Mouse (Mus musculus) ES-Bruce4 (cell line): ENCODE results near the gene Ropn1l. TPM values are rescaled to one million over a fixed set of nuclear protein-coding genes. Genes with fewer than 3 reads are reported as not detected.
A peak's percentile ranks its signal among the peaks of the same experiment; 100 is the strongest.

Source experiments
- H3K27ac ChIP-seq: 2 replicates; pipeline ENCODE4 v1.5.1; 2012; ENCODE audit warnings: low read length, inconsistent platforms; ENCODE audit not compliant: insufficient read depth
- H3K27me3 ChIP-seq: 2 replicates; pipeline ENCODE4 v1.6.1; 2012; ENCODE audit warnings: mild to moderate bottlenecking, low read length, inconsistent platforms; ENCODE audit not compliant: control insufficient read depth, poor library complexity, insufficient read depth, severe bottlenecking
- H3K36me3 ChIP-seq: 2 replicates; pipeline ENCODE4 v1.6.1; 2012; ENCODE audit warnings: inconsistent platforms, mild to moderate bottlenecking, low read length, moderate library complexity; ENCODE audit not compliant: control insufficient read depth, poor library complexity, insufficient read depth, severe bottlenecking
- H3K4me1 ChIP-seq: one replicate; pipeline ENCODE4 v1.8.1; 2011; ENCODE audit warnings: low read length; ENCODE audit not compliant: control insufficient read depth, insufficient read depth
- H3K4me3 ChIP-seq: 2 replicates; pipeline ENCODE4 v1.5.1; 2011; ENCODE audit warnings: low read depth, mild to moderate bottlenecking, low read length
- H3K9ac ChIP-seq: 2 replicates; pipeline ENCODE4 v1.6.1; 2012; ENCODE audit warnings: low read depth, mild to moderate bottlenecking, inconsistent platforms; ENCODE audit not compliant: poor library complexity, severe bottlenecking
- H3K9me3 ChIP-seq: replicated peaks from 2 replicates; pipeline ENCODE4 v1.6.1; 2012; ENCODE audit warnings: mild to moderate bottlenecking, low read length, inconsistent platforms; ENCODE audit not compliant: control insufficient read depth, poor library complexity, insufficient read depth, severe bottlenecking
- CTCF ChIP-seq: IDR thresholded peaks from one replicate; pipeline ENCODE4 v1.8.1; 2011; ENCODE audit warnings: low read depth, low read length
- EP300 ChIP-seq: IDR thresholded peaks from 2 replicates; pipeline ENCODE4 v1.6.1; 2011; ENCODE audit warnings: low read depth, low read length; ENCODE audit not compliant: insufficient read depth
- POLR2A ChIP-seq: IDR thresholded peaks from one replicate; pipeline ENCODE4 v1.8.1; 2011; ENCODE audit warnings: low read length; ENCODE audit not compliant: insufficient read depth
- polyA plus RNA-seq: library from polyadenylated mRNA; stranded (reverse); fragments of >200 nt; gene quantifications from 2 replicates; pipeline ENCODE4 v1.2.4, GENCODE M21; 2011; ENCODE audit warnings: low read depth; ENCODE audit not compliant: missing spikeins, insufficient read depth, insufficient read length

Gene Ropn1l
- polyA plus RNA-seq, 1 experiment, result 1.5 TPM

GRCm38 (mm10) chr15:31417796-31418685 lies 35.5 kb downstream of the Ropn1l start:
- TF ChIP-seq EP300 (no peak), CTCF (no peak), POLR2A (no peak)
- Histone ChIP-seq H3K36me3 (no peaks in the 10 kb centered on the region), H3K4me3 (peak overlapping the region; percentile 11; the same call in 1 of the 2 replicates), H3K4me1 (peaks cover under 1% of the 10 kb centered on the region), H3K27ac (no peak overlapping the region), H3K9ac (no peak overlapping the region), H3K9me3 (no peaks in the 10 kb centered on the region), H3K27me3 (no peaks in the 10 kb centered on the region)

- Histone ChIP-seq H3K4me1 (peaks cover 5% of the 10 kb centered on the region), H3K27ac (no peak overlapping the region), H3K9ac (no peak overlapping the region), H3K27me3 (no peaks in the 10 kb centered on the region), H3K4me3 (no peak overlapping the region), H3K9me3 (no peaks in the 10 kb centered on the region), H3K36me3 (no peaks in the 10 kb centered on the region)
- TF ChIP-seq POLR2A (no peak), EP300 (no peak), CTCF (no peak)
These were observed 36.1 kb downstream of the Ropn1l start for GRCm38 (mm10) chr15:31417409-31417795.

- H3K4me3 ChIP-seq, result no peak overlapping the region
- H3K4me1 ChIP-seq, result peaks cover 5% of the 10 kb centered on the region
- H3K27me3 ChIP-seq, result no peaks in the 10 kb centered on the region
- TF ChIP-seq CTCF, result no peak
- no peak for TF ChIP-seq POLR2A
- no peak for TF ChIP-seq EP300
- no peak overlapping the region for H3K9ac ChIP-seq
- H3K27ac ChIP-seq, result no peak overlapping the region
- H3K36me3 ChIP-seq, result no peaks in the 10 kb centered on the region
- no peaks in the 10 kb centered on the region for H3K9me3 ChIP-seq
These were observed 38.4 kb downstream of the Ropn1l start for GRCm38 (mm10) chr15:31415181-31415580.

- no peaks in the 10 kb centered on the region for H3K9me3 ChIP-seq
- TF ChIP-seq EP300, result 0 out of 2 replicates have a peak, but pooled peaks have one; percentile 27
- no peak for TF ChIP-seq CTCF
- no peaks in the 10 kb centered on the region for H3K27me3 ChIP-seq
- H3K36me3 ChIP-seq, result no peaks in the 10 kb centered on the region
- H3K4me1 ChIP-seq, result peaks cover 5% of the 10 kb centered on the region
- no peak overlapping the region for H3K27ac ChIP-seq
- no peak overlapping the region for H3K4me3 ChIP-seq
- no peak overlapping the region for H3K9ac ChIP-seq
These were observed 39.2 kb downstream of the Ropn1l start for GRCm38 (mm10) chr15:31414179-31414898.

- Histone ChIP-seq H3K27ac (peak overlapping the region; percentile 9; the same call in 1 of the 2 replicates), H3K4me3 (no peak overlapping the region), H3K9ac (no peak overlapping the region), H3K27me3 (no peaks in the 10 kb centered on the region), H3K36me3 (no peaks in the 10 kb centered on the region), H3K4me1 (peaks cover 5% of the 10 kb centered on the region), H3K9me3 (no peaks in the 10 kb centered on the region)
- TF ChIP-seq EP300, result no peak
- no peak for TF ChIP-seq CTCF
- TF ChIP-seq POLR2A, result no peak
These were observed 39.9 kb downstream of the Ropn1l start for GRCm38 (mm10) chr15:31413662-31414061.
